Mouse (Mus musculus): ENCODE results near the gene Mycbp. TPM values are rescaled to one million over a fixed set of nuclear protein-coding genes. Genes with fewer than 3 reads are reported as not detected.

The Mycbp gene
- polyA plus RNA-seq, 1 experiment from 2014 or later: 67.7 TPM

GRCm38 (mm10) chr4:123893726-123894125 is 10.9 kb upstream of the Mycbp start:
- 93% methylated on average over 5 of the region's 5 CpGs for WGBS

GRCm38 (mm10) chr4:123894295-123894694 is 10.3 kb upstream of the Mycbp start:
- Histone ChIP-seq H3K9me3 (replicated peaks; ENCODE audit: low read length) (no peaks in the 10 kb centered on the region), H3K4me3 (replicated peaks; ENCODE audit: low read depth, low read length) (no peak overlapping the region), H3K9ac (ENCODE audit: low read depth, low read length) (no peak overlapping the region), H3K4me1 (replicated peaks; ENCODE audit: insufficient read depth, low read length) (no peaks in the 10 kb centered on the region), H3K27ac (no peak overlapping the region), H3K36me3 (ENCODE audit: insufficient read depth, low read length) (no peaks in the 10 kb centered on the region), H3K27me3 (ENCODE audit: insufficient read depth, low read length) (no peaks in the 10 kb centered on the region), H3K4me2 (ENCODE audit: low read length) (no peak overlapping the region)
- 77% methylated on average over 4 of the region's 4 CpGs for WGBS
- DNase-seq (ENCODE audit: low spot score) (no peak), ATAC-seq (replicated peaks; ENCODE audit: low FRiP score, low read depth) (no peak)
- TF ChIP-seq CTCF (IDR thresholded peaks at IDR 0.05; ENCODE audit: low read depth): no peak

More at GRCm38 (mm10) chr4:123893726-123894125, 10.9 kb upstream of the Mycbp start:
- Histone ChIP-seq H3K4me2 (ENCODE audit: low read length) (no peak overlapping the region), H3K36me3 (ENCODE audit: insufficient read depth, low read length) (no peaks in the 10 kb centered on the region), H3K4me1 (replicated peaks; ENCODE audit: insufficient read depth, low read length) (no peaks in the 10 kb centered on the region), H3K27ac (no peak overlapping the region), H3K4me3 (replicated peaks; ENCODE audit: low read depth, low read length) (no peak overlapping the region), H3K9ac (ENCODE audit: low read depth, low read length) (no peak overlapping the region), H3K27me3 (ENCODE audit: insufficient read depth, low read length) (no peaks in the 10 kb centered on the region), H3K9me3 (replicated peaks; ENCODE audit: low read length) (no peaks in the 10 kb centered on the region)
- DNase-seq (ENCODE audit: low spot score) (no peak), ATAC-seq (replicated peaks; ENCODE audit: low FRiP score, low read depth) (no peak)
- TF ChIP-seq CTCF (IDR thresholded peaks at IDR 0.05; ENCODE audit: low read depth): no peak

GRCm38 (mm10) chr4:123898696-123899095 is 5.9 kb upstream of the Mycbp start:
- no peak overlapping the region for H3K4me2 ChIP-seq (ENCODE audit: low read length)
- no peaks in the 10 kb centered on the region for H3K36me3 ChIP-seq (ENCODE audit: insufficient read depth, low read length)
- peak; percentile 67 for DNase-seq (ENCODE audit: low spot score)
- 10% methylated on average over 5 of the region's 5 CpGs for WGBS
- H3K27me3 ChIP-seq (ENCODE audit: insufficient read depth, low read length): no peaks in the 10 kb centered on the region
- H3K9me3 ChIP-seq (replicated peaks; ENCODE audit: low read length): no peaks in the 10 kb centered on the region
- H3K4me1 ChIP-seq (replicated peaks; ENCODE audit: insufficient read depth, low read length): no peaks in the 10 kb centered on the region
- no peak for ATAC-seq (replicated peaks; ENCODE audit: low FRiP score, low read depth)
- no peak overlapping the region for H3K27ac ChIP-seq
- peak; percentile 86 for TF ChIP-seq CTCF (IDR thresholded peaks at IDR 0.05; ENCODE audit: low read depth)
- H3K9ac ChIP-seq (ENCODE audit: low read depth, low read length): no peak overlapping the region
- H3K4me3 ChIP-seq (replicated peaks; ENCODE audit: low read depth, low read length): no peak overlapping the region

GRCm38 (mm10) chr4:123903432-123903831 is 1.2 kb upstream of the Mycbp start:
- no peaks in the 10 kb centered on the region for H3K27me3 ChIP-seq (ENCODE audit: insufficient read depth, low read length)
- H3K4me3 ChIP-seq (replicated peaks; ENCODE audit: low read depth, low read length): no peak overlapping the region
- peaks cover 10% of the 10 kb centered on the region; the same call in 1 of the 2 replicates for H3K4me1 ChIP-seq (replicated peaks; ENCODE audit: insufficient read depth, low read length)
- no peak overlapping the region for H3K4me2 ChIP-seq (ENCODE audit: low read length)
- no peak for TF ChIP-seq CTCF (IDR thresholded peaks at IDR 0.05; ENCODE audit: low read depth)
- no peak overlapping the region for H3K27ac ChIP-seq
- H3K9me3 ChIP-seq (replicated peaks; ENCODE audit: low read length): no peaks in the 10 kb centered on the region
- DNase-seq (ENCODE audit: low spot score): no peak
- H3K9ac ChIP-seq (ENCODE audit: low read depth, low read length): no peak overlapping the region
- H3K36me3 ChIP-seq (ENCODE audit: insufficient read depth, low read length): no peaks in the 10 kb centered on the region
- 85% methylated on average over 3 of the region's 3 CpGs for WGBS
- no peak for ATAC-seq (replicated peaks; ENCODE audit: low FRiP score, low read depth)

GRCm38 (mm10) chr4:123905126-123905668 is 565 bp downstream of the Mycbp start:
- Histone ChIP-seq H3K36me3 (ENCODE audit: insufficient read depth, low read length) (no peaks in the 10 kb centered on the region), H3K9ac (ENCODE audit: low read depth, low read length) (peak overlapping the region; percentile 81), H3K27me3 (ENCODE audit: insufficient read depth, low read length) (no peaks in the 10 kb centered on the region), H3K27ac (peak overlapping the region; percentile 88), H3K4me2 (ENCODE audit: low read length) (peak overlapping the region; percentile 71), H3K4me3 (replicated peaks; ENCODE audit: low read depth, low read length) (peak overlapping the region; percentile 75), H3K4me1 (replicated peaks; ENCODE audit: insufficient read depth, low read length) (peaks cover 10% of the 10 kb centered on the region; the same call in 1 of the 2 replicates), H3K9me3 (replicated peaks; ENCODE audit: low read length) (no peaks in the 10 kb centered on the region)
- TF ChIP-seq CTCF (IDR thresholded peaks at IDR 0.05; ENCODE audit: low read depth): no peak
- ATAC-seq (replicated peaks; ENCODE audit: low FRiP score, low read depth) (no peak), DNase-seq (ENCODE audit: low spot score) (peak; percentile 61)
- WGBS: under 1% methylated on average over 41 of the region's 53 CpGs

- no peaks in the 10 kb centered on the region for H3K27me3 ChIP-seq (ENCODE audit: insufficient read depth, low read length)
- H3K36me3 ChIP-seq (ENCODE audit: insufficient read depth, low read length): peaks cover 8% of the 10 kb centered on the region; the same call in 1 of the 2 replicates
- TF ChIP-seq CTCF (IDR thresholded peaks at IDR 0.05; ENCODE audit: low read depth): no peak
- H3K4me2 ChIP-seq (ENCODE audit: low read length): no peak overlapping the region
- no peak overlapping the region for H3K9ac ChIP-seq (ENCODE audit: low read depth, low read length)
- H3K4me3 ChIP-seq (replicated peaks; ENCODE audit: low read depth, low read length): no peak overlapping the region
- WGBS: 91% methylated on average over 4 of the region's 4 CpGs
- H3K27ac ChIP-seq: no peak overlapping the region
- peaks cover 5% of the 10 kb centered on the region; the same call in 1 of the 2 replicates for H3K4me1 ChIP-seq (replicated peaks; ENCODE audit: insufficient read depth, low read length)
- ATAC-seq (replicated peaks; ENCODE audit: low FRiP score, low read depth) (no peak), DNase-seq (ENCODE audit: low spot score) (no peak)
- H3K9me3 ChIP-seq (replicated peaks; ENCODE audit: low read length): no peaks in the 10 kb centered on the region
These were observed 6.9 kb downstream of the Mycbp start for GRCm38 (mm10) chr4:123911503-123911902.

GRCm38 (mm10) chr4:123912431-123912830 is 7.8 kb downstream of the Mycbp start:
- Histone ChIP-seq H3K9me3 (replicated peaks; ENCODE audit: low read length) (no peaks in the 10 kb centered on the region), H3K27ac (no peak overlapping the region), H3K4me3 (replicated peaks; ENCODE audit: low read depth, low read length) (no peak overlapping the region), H3K36me3 (ENCODE audit: insufficient read depth, low read length) (peaks cover 8% of the 10 kb centered on the region; the same call in 1 of the 2 replicates), H3K4me1 (replicated peaks; ENCODE audit: insufficient read depth, low read length) (peaks cover 6% of the 10 kb centered on the region; the same call in 1 of the 2 replicates), H3K4me2 (ENCODE audit: low read length) (no peak overlapping the region), H3K27me3 (ENCODE audit: insufficient read depth, low read length) (no peaks in the 10 kb centered on the region), H3K9ac (ENCODE audit: low read depth, low read length) (no peak overlapping the region)
- no peak for TF ChIP-seq CTCF (IDR thresholded peaks at IDR 0.05; ENCODE audit: low read depth)
- DNase-seq (ENCODE audit: low spot score): no peak
- 54% methylated on average over 2 of the region's 2 CpGs for WGBS
- ATAC-seq (replicated peaks; ENCODE audit: low FRiP score, low read depth): no peak

Measured in kidney, postnatal 0 days (tissue).